16 mouse cellular contexts compared by ENCODE assay signal in the genomic region with DNA sequence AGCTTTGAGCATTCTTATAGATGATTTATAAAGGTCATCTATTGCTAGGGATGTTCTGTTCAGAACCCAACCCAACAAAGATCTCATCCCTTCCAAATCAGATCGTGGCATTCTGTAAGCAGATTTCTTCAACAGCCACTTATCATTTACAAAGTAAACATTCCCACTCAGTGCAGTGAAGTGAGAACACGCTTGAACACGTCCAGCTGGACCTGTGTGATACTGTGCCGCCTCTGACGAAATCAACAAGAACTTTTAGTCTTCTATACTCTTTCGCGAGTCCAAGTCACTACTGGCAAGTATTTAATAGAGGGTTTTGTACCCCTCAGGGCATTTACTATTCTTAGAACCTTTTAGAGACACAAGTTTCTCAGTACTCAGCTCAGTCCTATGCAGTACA. TPM values are rescaled to one million over a fixed set of nuclear protein-coding genes. Genes with fewer than 3 reads are reported as not detected.
"Had no signal": no experiment of that assay in that cellular context is flagged by ENCODE, and none has a peak within 500 bp of the region (broad histone marks: within the 10 kb centered on the region; RNA-seq: fewer than 3 reads in every experiment).

No protein-coding gene starts in this region.

- H3K4me1 ChIP-seq: liver, embryonic 15.5 days; midbrain, embryonic 12.5 days had no signal

- H3K4me3 ChIP-seq: layer of hippocampus, adult 2 months; limb, embryonic 10.5 days; liver, embryonic 15.5 days; midbrain, embryonic 12.5 days had no signal

- H3K27ac ChIP-seq: layer of hippocampus, adult 2 months; limb, embryonic 10.5 days; liver, embryonic 15.5 days; midbrain, embryonic 12.5 days had no signal

- H3K4me2 ChIP-seq: liver, embryonic 11.5 days; liver, embryonic 15.5 days; midbrain, embryonic 12.5 days had no signal

- ATAC-seq: hindbrain, embryonic 16.5 days; inflammation-experienced regulatory T-cells, adult 6 months had no signal

- H3K9ac ChIP-seq: liver, embryonic 15.5 days; midbrain, embryonic 12.5 days had no signal

- H3K27me3 ChIP-seq: liver, embryonic 15.5 days; midbrain, embryonic 12.5 days had no signal

- H3K9me3 ChIP-seq: limb, embryonic 10.5 days; liver, embryonic 15.5 days; midbrain, embryonic 12.5 days had no signal

- H3K36me3 ChIP-seq: limb, embryonic 10.5 days; liver, embryonic 15.5 days; midbrain, embryonic 12.5 days had no signal

- DNase-seq: kidney, adult 18-20 months; kidney, postnatal 10 days; kidney, postnatal 4 days; right cerebral cortex, adult 18-20 months; right cerebral cortex, postnatal 25 days; thymus, adult 2 months; thymus, postnatal 25 days had no signal

RNA-seq across cellular contexts. Expression of gene Sptssb, which starts 51.3 kb away (rescaled TPM):
- total RNA-seq: megakaryocyte-erythroid progenitor cell, adult 5-6 weeks had no signal
- polyA plus RNA-seq: inflammation-experienced regulatory T-cells, adult 6 months; testis, adult 2 months had no signal
